Mouse (Mus musculus): ENCODE results near the gene Pola2. TPM values are rescaled to one million over a fixed set of nuclear protein-coding genes. Genes with fewer than 3 reads are reported as not detected.

The Pola2 gene
- polyA plus RNA-seq, 1 experiment from 2014 or later, result 52.6 TPM

Other genes with a start within 250 kb of the Pola2 start
- gene Ehbp1l1, start 237.9 kb downstream of the Pola2 start, polyA plus RNA-seq (2015; fragmentation: Nextera tagmentation; extraction: Ambion mirVana), result 5.3 and 6.7 TPM in 2 replicates
- gene Fam89b, start 234.5 kb downstream of the Pola2 start, polyA plus RNA-seq (2015; fragmentation: Nextera tagmentation; extraction: Ambion mirVana), result 199 and 204 TPM in 2 replicates
- 8.3 and 13.1 TPM in 2 replicates for gene Ltbp3, start 223.3 kb downstream of the Pola2 start, polyA plus RNA-seq (2015; fragmentation: Nextera tagmentation; extraction: Ambion mirVana)
- gene Scyl1, start 192.8 kb downstream of the Pola2 start, polyA plus RNA-seq (2015; fragmentation: Nextera tagmentation; extraction: Ambion mirVana), result 56.4 and 62.6 TPM in 2 replicates
- 21.7 and 26.2 TPM in 2 replicates for gene Frmd8, start 88.9 kb downstream of the Pola2 start, polyA plus RNA-seq (2015; fragmentation: Nextera tagmentation; extraction: Ambion mirVana)
- gene Slc25a45, start 86.4 kb downstream of the Pola2 start, polyA plus RNA-seq (2015; fragmentation: Nextera tagmentation; extraction: Ambion mirVana), result 1.2 and 1.4 TPM in 2 replicates
- gene Tigd3, start 70.1 kb downstream of the Pola2 start, polyA plus RNA-seq (2015; fragmentation: Nextera tagmentation; extraction: Ambion mirVana), result 13.1 and 15.5 TPM in 2 replicates
- 147 and 169 TPM in 2 replicates for gene Dpf2, start 51.2 kb downstream of the Pola2 start, polyA plus RNA-seq (2015; fragmentation: Nextera tagmentation; extraction: Ambion mirVana)
- 4.2 and 4.6 TPM in 2 replicates for gene Cdc42ep2, start 39.4 kb downstream of the Pola2 start, polyA plus RNA-seq (2015; fragmentation: Nextera tagmentation; extraction: Ambion mirVana)
- not detected in 2 replicates for gene Slc22a20, start 21.9 kb upstream of the Pola2 start, polyA plus RNA-seq (2015; fragmentation: Nextera tagmentation; extraction: Ambion mirVana)
- gene Capn1, start 51.7 kb upstream of the Pola2 start, polyA plus RNA-seq (2015; fragmentation: Nextera tagmentation; extraction: Ambion mirVana), result 1.0 and 1.1 TPM in 2 replicates
- gene Syvn1, start 82.4 kb upstream of the Pola2 start, polyA plus RNA-seq (2015; fragmentation: Nextera tagmentation; extraction: Ambion mirVana), result 23.8 and 26.0 TPM in 2 replicates
- gene Mrpl49, start 93.6 kb upstream of the Pola2 start, polyA plus RNA-seq (2015; fragmentation: Nextera tagmentation; extraction: Ambion mirVana), result 75.6 and 80.7 TPM in 2 replicates
- 677 and 758 TPM in 2 replicates for gene Fau, start 93.6 kb upstream of the Pola2 start, polyA plus RNA-seq (2015; fragmentation: Nextera tagmentation; extraction: Ambion mirVana)
- gene Znhit2, start 97.0 kb upstream of the Pola2 start, polyA plus RNA-seq (2015; fragmentation: Nextera tagmentation; extraction: Ambion mirVana), result 31.1 and 33.7 TPM in 2 replicates
- 28.3 and 30.3 TPM in 2 replicates for gene Tm7sf2, start 104.2 kb upstream of the Pola2 start, polyA plus RNA-seq (2015; fragmentation: Nextera tagmentation; extraction: Ambion mirVana)
- 70.7 and 85.7 TPM in 2 replicates for gene Vps51, start 113.0 kb upstream of the Pola2 start, polyA plus RNA-seq (2015; fragmentation: Nextera tagmentation; extraction: Ambion mirVana)
- not detected in 2 replicates for gene Tmem262, start 115.8 kb upstream of the Pola2 start, polyA plus RNA-seq (2015; fragmentation: Nextera tagmentation; extraction: Ambion mirVana)
- 1.9 and 3.1 TPM in 2 replicates for gene Gm28374, start 118.1 kb upstream of the Pola2 start, polyA plus RNA-seq (2015; fragmentation: Nextera tagmentation; extraction: Ambion mirVana)
- 71.7 and 76.6 TPM in 2 replicates for gene Zfpl1, start 120.8 kb upstream of the Pola2 start, polyA plus RNA-seq (2015; fragmentation: Nextera tagmentation; extraction: Ambion mirVana)
- gene Cdca5, start 120.8 kb upstream of the Pola2 start, polyA plus RNA-seq (2015; fragmentation: Nextera tagmentation; extraction: Ambion mirVana), result 44.6 and 45.8 TPM in 2 replicates
- gene AC131692.1, start 130.2 kb upstream of the Pola2 start, polyA plus RNA-seq (2015; fragmentation: Nextera tagmentation; extraction: Ambion mirVana), result 0.36 and 0.63 TPM in 2 replicates
- gene Naaladl1, start 141.6 kb upstream of the Pola2 start, polyA plus RNA-seq (2015; fragmentation: Nextera tagmentation; extraction: Ambion mirVana), result 0.43 and 0.87 TPM in 2 replicates
- gene Sac3d1, start 154.4 kb upstream of the Pola2 start, polyA plus RNA-seq (2015; fragmentation: Nextera tagmentation; extraction: Ambion mirVana), result 45.4 and 46.4 TPM in 2 replicates
- 32.5 and 35.0 TPM in 2 replicates for gene Snx15, start 164.1 kb upstream of the Pola2 start, polyA plus RNA-seq (2015; fragmentation: Nextera tagmentation; extraction: Ambion mirVana)
- gene Batf2, start 176.8 kb upstream of the Pola2 start, polyA plus RNA-seq (2015; fragmentation: Nextera tagmentation; extraction: Ambion mirVana), result not detected in 2 replicates
- gene Arl2, start 177.3 kb upstream of the Pola2 start, polyA plus RNA-seq (2015; fragmentation: Nextera tagmentation; extraction: Ambion mirVana), result 86.1 and 87.1 TPM in 2 replicates
- not detected in 2 replicates for gene Majin, start 220.2 kb upstream of the Pola2 start, polyA plus RNA-seq (2015; fragmentation: Nextera tagmentation; extraction: Ambion mirVana)